In the genomic region with DNA sequence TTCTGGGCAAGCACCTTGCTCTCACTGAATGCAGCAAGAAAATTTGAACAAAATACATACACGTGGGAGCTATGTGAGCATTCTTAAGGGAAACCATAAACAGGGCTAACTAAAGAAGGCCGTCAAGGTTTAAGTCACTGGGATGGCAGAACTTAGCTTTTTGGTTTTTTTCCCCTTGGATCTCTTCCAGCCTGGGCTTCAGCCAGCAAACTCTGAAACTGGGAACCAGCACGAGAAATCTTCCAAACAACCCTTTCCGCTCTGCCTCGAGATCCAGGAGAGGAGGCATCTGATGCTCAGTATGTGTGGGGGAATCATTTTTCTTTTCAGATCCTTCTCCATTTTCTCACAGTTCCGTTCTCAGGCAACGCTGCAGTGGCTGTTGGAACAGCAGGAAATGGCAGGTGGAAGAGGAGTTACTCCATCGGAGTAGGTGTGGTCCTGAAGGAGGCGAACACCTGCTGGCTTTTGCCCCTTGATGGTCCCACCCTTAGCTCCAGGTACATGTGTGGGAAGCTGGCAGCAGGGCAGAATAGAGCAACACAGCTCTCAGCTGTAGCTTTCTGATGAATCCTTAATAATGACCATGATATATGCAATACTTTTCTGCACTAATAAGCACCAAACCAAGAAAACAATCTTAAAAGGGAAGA, we compare ENCODE assay signal across 22 mouse cellular contexts. TPM values are rescaled to one million over a fixed set of nuclear protein-coding genes. Genes with fewer than 3 reads are reported as not detected.
DNase-seq lines count a peak whose midpoint lies in the region; ATAC-seq and TF ChIP-seq lines count a peak whose summit lies in the region.
"Had no signal": no experiment of that assay in that cellular context is flagged by ENCODE, and none has a peak within 500 bp of the region (broad histone marks: within the 10 kb centered on the region; RNA-seq: fewer than 3 reads in every experiment).

No protein-coding gene starts in this region.

- no peak overlapping the region for H3K4me3 ChIP-seq in forebrain, postnatal 0 days (ENCODE audit: low read depth, low read length)
- H3K4me3 ChIP-seq in forebrain, embryonic 16.5 days (replicated peaks; ENCODE audit: low read length), result no peak overlapping the region
- H3K4me3 ChIP-seq in left cerebral cortex, adult 2 months, result no peak overlapping the region
- peak overlapping the region; percentile 11; the same call in 1 of the 2 replicates for H3K4me3 ChIP-seq in intestine, postnatal 0 days (ENCODE audit: low read depth, low read length)
- H3K4me3 ChIP-seq: embryonic facial prominence, embryonic 13.5 days; limb, embryonic 15.5 days; midbrain, embryonic 10.5 days; neural tube, embryonic 13.5 days had no signal

- WGBS in forebrain, postnatal 0 days, result 51% methylated on average over 9 of the region's 9 CpGs
- WGBS in forebrain, embryonic 16.5 days, result 52% methylated on average over 9 of the region's 9 CpGs
- WGBS in intestine, postnatal 0 days, result 41% methylated on average over 9 of the region's 9 CpGs

- peak; percentile 15 for DNase-seq in adrenal gland, adult 2 months
- no peak for DNase-seq in adrenal gland, adult 18-20 months (ENCODE audit: low spot score in 2 of 2)
- peak; percentile 33 for DNase-seq in forebrain, postnatal 0 days
- no peak for DNase-seq in left cerebral cortex, adult 2 months (ENCODE audit: extremely low spot score in 1 of 2, low spot score in 2 of 2)
- DNase-seq in left cerebral cortex, adult 11 months (ENCODE audit: low spot score), result no peak
- no peak for DNase-seq in thymus, postnatal 0 days (ENCODE audit: low spot score)
- DNase-seq: heart, postnatal 14 days; kidney, postnatal 4 days; lung, postnatal 4 days; right cerebral cortex, postnatal 25 days; thymus, postnatal 36 days had no signal

- no peaks in the 10 kb centered on the region for H3K27me3 ChIP-seq in forebrain, postnatal 0 days (ENCODE audit: insufficient read depth, low read length)
- no peaks in the 10 kb centered on the region for H3K27me3 ChIP-seq in forebrain, embryonic 16.5 days (replicated peaks; ENCODE audit: control insufficient read depth, insufficient read depth, low read length)
- peaks cover 12% of the 10 kb centered on the region; the same call in 1 of the 2 replicates for H3K27me3 ChIP-seq in intestine, postnatal 0 days (replicated peaks; ENCODE audit: control insufficient read depth, insufficient read depth, low read length)

- H3K9ac ChIP-seq in forebrain, postnatal 0 days, result no peak overlapping the region
- no peak overlapping the region for H3K9ac ChIP-seq in forebrain, embryonic 16.5 days (replicated peaks; ENCODE audit: low read depth, low read length)
- H3K9ac ChIP-seq in intestine, postnatal 0 days (ENCODE audit: low read depth, low read length), result no peak overlapping the region
- H3K9ac ChIP-seq: embryonic facial prominence, embryonic 13.5 days; limb, embryonic 15.5 days; neural tube, embryonic 13.5 days had no signal

- H3K4me1 ChIP-seq in forebrain, postnatal 0 days (ENCODE audit: insufficient read depth), result no peaks in the 10 kb centered on the region
- H3K4me1 ChIP-seq in forebrain, embryonic 16.5 days (replicated peaks; ENCODE audit: control insufficient read depth, insufficient read depth, low read length), result peaks cover 13% of the 10 kb centered on the region
- H3K4me1 ChIP-seq in intestine, postnatal 0 days (replicated peaks; ENCODE audit: control insufficient read depth, insufficient read depth, low read length), result no peaks in the 10 kb centered on the region

- no peak overlapping the region for H3K4me2 ChIP-seq in forebrain, postnatal 0 days (ENCODE audit: low read depth)
- H3K4me2 ChIP-seq in forebrain, embryonic 16.5 days (ENCODE audit: low read length), result no peak overlapping the region
- peak overlapping the region; percentile 52 for H3K4me2 ChIP-seq in intestine, postnatal 0 days (replicated peaks; ENCODE audit: low read depth)
- H3K4me2 ChIP-seq: embryonic facial prominence, embryonic 13.5 days; heart, embryonic 11.5 days; limb, embryonic 15.5 days; neural tube, embryonic 13.5 days had no signal

- no peaks in the 10 kb centered on the region for H3K36me3 ChIP-seq in forebrain, postnatal 0 days (ENCODE audit: insufficient read depth)
- no peaks in the 10 kb centered on the region for H3K36me3 ChIP-seq in forebrain, embryonic 16.5 days (ENCODE audit: control insufficient read depth, insufficient read depth)
- H3K36me3 ChIP-seq in intestine, postnatal 0 days (ENCODE audit: control insufficient read depth, insufficient read depth), result no peaks in the 10 kb centered on the region
- H3K36me3 ChIP-seq: embryonic facial prominence, embryonic 13.5 days; limb, embryonic 15.5 days; midbrain, embryonic 10.5 days; neural tube, embryonic 13.5 days had no signal

- ATAC-seq in forebrain, postnatal 0 days, result no peak
- no peak for ATAC-seq in forebrain, embryonic 16.5 days
- ATAC-seq in intestine, postnatal 0 days, result peak; percentile 80

- no peak overlapping the region for H3K27ac ChIP-seq in forebrain, postnatal 0 days (ENCODE audit: low read depth, low read length)
- no peak overlapping the region for H3K27ac ChIP-seq in forebrain, embryonic 16.5 days (ENCODE audit: low read length)
- H3K27ac ChIP-seq in left cerebral cortex, adult 2 months, result peak overlapping the region; percentile 37
- H3K27ac ChIP-seq in intestine, postnatal 0 days (ENCODE audit: low read depth, low read length), result no peak overlapping the region
- H3K27ac ChIP-seq: embryonic facial prominence, embryonic 13.5 days; limb, embryonic 15.5 days; midbrain, embryonic 10.5 days; neural tube, embryonic 13.5 days had no signal

- no peak for TF ChIP-seq CTCF in forebrain, postnatal 0 days (IDR thresholded peaks at IDR 0.05; ENCODE audit: low read depth)
- TF ChIP-seq CTCF in left cerebral cortex, adult 2 months (IDR thresholded peaks at IDR 0.05), result no peak
- no peak for TF ChIP-seq CTCF in intestine, postnatal 0 days (IDR thresholded peaks at IDR 0.05; ENCODE audit: low read depth)

- H3K9me3 ChIP-seq in forebrain, postnatal 0 days (ENCODE audit: low read length), result no peaks in the 10 kb centered on the region
- H3K9me3 ChIP-seq in forebrain, embryonic 16.5 days (ENCODE audit: control insufficient read depth, low read length), result no peaks in the 10 kb centered on the region
- H3K9me3 ChIP-seq in intestine, postnatal 0 days (ENCODE audit: control insufficient read depth), result no peaks in the 10 kb centered on the region
- H3K9me3 ChIP-seq: embryonic facial prominence, embryonic 13.5 days; limb, embryonic 15.5 days; midbrain, embryonic 10.5 days; neural tube, embryonic 13.5 days had no signal

- intact Hi-C loops in left cerebral cortex, adult 2 months (cut with DNase I), result no loop called here

RNA-seq across cellular contexts. Expression of a gene that starts 3.1 kb away (rescaled TPM):
- 10 to 100 TPM; 11.5 to 19.6 TPM for total RNA-seq in adrenal gland, adult 2 months (2021)
- 5.2 and 10.2 TPM in 2 replicates for polyA plus RNA-seq in adrenal gland, adult 2 months (2012; rRNA removed)
- 10 to 100 TPM; 11.8 to 17.2 TPM for total RNA-seq in adrenal gland, adult 18-20 months (2021)
- 37.7 and 39.6 TPM in 2 replicates for total RNA-seq in forebrain, postnatal 0 days (2014; rRNA removed)
- polyA plus RNA-seq in forebrain, postnatal 0 days (2015; fragmentation: Nextera tagmentation; extraction: Ambion mirVana), result 12.8 and 18.3 TPM in 2 replicates
- polyA plus RNA-seq in forebrain, embryonic 16.5 days (2015; fragmentation: Nextera tagmentation; extraction: Ambion mirVana), result 9.2 and 14.8 TPM in 2 replicates
- 100 to 1,000 TPM; 328 to 329 TPM for total RNA-seq in left cerebral cortex, adult 2 months (2021)
- polyA plus RNA-seq in intestine, postnatal 0 days (2015; fragmentation: Nextera tagmentation; extraction: Ambion mirVana), result 0.60 and 0.89 TPM in 2 replicates
- polyA plus RNA-seq in thymus, postnatal 0 days (2015; fragmentation: Nextera tagmentation; extraction: Ambion mirVana), result 0.04 and 0.09 TPM in 2 replicates

RNA-seq across cellular contexts. Expression of a gene that starts 32.8 kb away (rescaled TPM):
- not detected for total RNA-seq in adrenal gland, adult 2 months (2021)
- polyA plus RNA-seq in adrenal gland, adult 2 months (2012; rRNA removed), result not detected in 2 replicates
- total RNA-seq in adrenal gland, adult 18-20 months (2021), result not detected
- 0.67 and 0.77 TPM in 2 replicates for total RNA-seq in forebrain, postnatal 0 days (2014; rRNA removed)
- polyA plus RNA-seq in forebrain, postnatal 0 days (2015; fragmentation: Nextera tagmentation; extraction: Ambion mirVana), result 0.12 and 0.16 TPM in 2 replicates
- not detected in 2 replicates for polyA plus RNA-seq in forebrain, embryonic 16.5 days (2015; fragmentation: Nextera tagmentation; extraction: Ambion mirVana)
- 1 to 10 TPM in 1 of 2 experiments, under 1 TPM in 1; 0.75 to 1.2 TPM for total RNA-seq in left cerebral cortex, adult 2 months (2021)
- 0.09 TPM in 1 of 2 replicates, not detected in the other for polyA plus RNA-seq in intestine, postnatal 0 days (2015; fragmentation: Nextera tagmentation; extraction: Ambion mirVana)
- not detected in 2 replicates for polyA plus RNA-seq in thymus, postnatal 0 days (2015; fragmentation: Nextera tagmentation; extraction: Ambion mirVana)
- total RNA-seq: adrenal gland, postnatal 36 days; heart, postnatal 14 days had no signal
- polyA plus RNA-seq: embryonic facial prominence, embryonic 13.5 days; gonadal fat pad, adult 2 months; heart, embryonic 11.5 days; kidney, embryonic 14.5 days; limb, embryonic 15.5 days; liver, embryonic 16.5 days had no signal

Comparison
In these comparisons a context has a peak if more than half of its experiments do, and no peak if none do; other contexts are left out.
1. DNase-seq: peak in adrenal gland, adult 2 months (single experiment) and forebrain, postnatal 0 days (single experiment); none in adrenal gland, adult 18-20 months (0 of 2), left cerebral cortex, adult 2 months (0 of 2), left cerebral cortex, adult 11 months (single experiment) and thymus, postnatal 0 days (single experiment).